Mouse (Mus musculus) erythroblast, embryonic 14.5 days (primary cell): ENCODE data around the gene Fbxl17.

Experiments used
- GATA1 ChIP-seq: IDR thresholded peaks from 2 replicates; pipeline ENCODE4 v1.6.1; 2012; ENCODE audit warnings: low read length, inconsistent platforms, mixed read lengths
- TAL1 ChIP-seq: IDR thresholded peaks from 3 replicates; pipeline ENCODE4 v1.6.1; 2012; ENCODE audit warnings: low read length, inconsistent platforms, mixed read lengths

GRCm38 (mm10) chr17:63303862-63304261 is 196.0 kb downstream of the Fbxl17 start:
- no peak for TF ChIP-seq GATA1
- TF ChIP-seq TAL1 = no peak
